Mouse (Mus musculus): ENCODE measurements at regions not wholly inside any gene's neighbourhood (a gene's known extent, or its start where the extent isn't known, plus 50 kb on each side); places are given as distances from the start of the nearest gene placed in this dataset.

DNA sequence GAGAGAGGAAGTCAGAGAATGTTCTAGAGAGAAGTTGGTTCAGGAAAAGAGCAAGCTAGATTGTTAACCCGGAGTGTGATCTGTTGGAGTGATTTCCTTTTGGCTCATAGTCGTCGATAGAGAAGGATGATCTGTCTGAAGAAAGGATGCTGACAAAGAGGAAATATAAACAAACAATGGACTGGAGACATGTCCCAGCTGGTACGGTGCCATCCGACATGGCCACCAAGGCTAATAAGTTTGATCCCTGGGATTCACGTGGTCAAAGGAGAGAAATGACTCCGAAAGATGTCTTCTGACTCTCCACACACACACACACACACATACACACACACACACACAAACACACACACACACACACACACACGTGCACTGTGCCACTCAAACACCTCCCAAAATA, 113.5 kb upstream of the Mrps10 start:
- TF ChIP-seq POLR2A (IDR thresholded peaks at IDR 0.05; ENCODE audit: control insufficient read depth, extremely low read depth, insufficient read depth, low read length, poor library complexity) (no peak), CTCF (IDR thresholded peaks at IDR 0.05; ENCODE audit: borderline replicate concordance, control insufficient read depth, extremely low read depth, insufficient read depth, low read length, poor library complexity) (no peak)

All from thymus, adult 2 months (tissue).